Mouse (Mus musculus) cerebellum, adult 11 months (tissue): ENCODE results near the gene Dlgap1.

Experiments used
- DNase-seq: peaks from one replicate; pipeline ENCODE4 v3.0.0; 2022

Gene Dlgap1

DNA sequence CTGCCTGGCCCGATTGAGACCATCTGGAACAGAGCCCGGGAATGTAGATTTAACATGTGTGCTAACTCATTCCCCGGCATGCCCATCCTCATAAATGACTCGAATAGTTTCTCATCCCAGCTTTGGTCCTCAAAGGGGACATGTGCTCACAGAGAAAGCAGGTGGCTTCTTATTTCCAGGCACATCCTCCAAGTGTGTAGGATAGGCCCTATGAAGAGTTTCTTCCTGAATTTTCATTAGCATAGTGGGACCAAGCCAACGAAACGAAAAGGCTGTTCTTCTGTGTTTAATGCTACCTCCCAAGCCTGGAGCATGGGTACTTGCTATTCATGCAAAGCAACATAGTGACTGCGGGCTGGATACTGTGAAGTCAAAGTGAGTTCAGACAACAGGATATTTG, 503.3 kb downstream of the Dlgap1 start:
- no peak for DNase-seq

DNA sequence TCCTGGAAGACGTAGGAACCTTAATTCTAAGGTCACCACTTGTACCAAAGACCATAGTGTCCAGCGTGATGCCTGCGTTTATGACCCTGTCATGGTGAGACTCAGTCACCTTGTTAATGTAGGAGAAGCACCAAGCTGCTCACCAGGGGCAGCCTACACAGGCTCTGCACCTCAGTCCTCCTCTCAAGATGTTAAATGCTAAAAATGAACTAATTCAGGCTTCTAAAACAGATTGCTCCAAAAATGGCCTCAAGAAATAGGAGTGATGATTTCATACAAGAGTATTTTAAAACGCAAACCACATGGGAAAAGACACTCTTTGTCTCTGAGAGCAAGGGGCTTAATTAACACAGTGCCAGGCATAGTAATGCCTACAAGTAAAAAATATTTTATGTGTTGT, 505.0 kb downstream of the Dlgap1 start:
- DNase-seq, result no peak

DNA sequence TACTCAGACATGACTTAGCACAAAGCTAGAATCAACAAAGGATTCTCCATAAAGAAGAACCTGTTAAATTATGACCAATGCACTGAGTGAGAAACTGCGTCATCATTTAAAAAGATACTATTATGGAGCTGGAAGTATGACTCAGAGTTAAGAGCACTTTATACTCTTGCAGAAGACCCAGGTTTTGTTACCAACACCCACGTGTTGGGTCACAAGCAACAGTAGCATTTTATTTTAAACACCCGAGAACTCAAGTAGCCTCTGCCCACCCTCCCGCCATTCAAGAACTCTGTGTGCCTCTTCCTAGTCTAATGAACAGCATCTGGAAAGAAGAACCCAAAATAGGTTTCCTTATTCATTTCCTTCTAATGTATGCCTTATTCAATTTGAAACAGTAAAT, 514.8 kb downstream of the Dlgap1 start:
- no peak for DNase-seq

DNA sequence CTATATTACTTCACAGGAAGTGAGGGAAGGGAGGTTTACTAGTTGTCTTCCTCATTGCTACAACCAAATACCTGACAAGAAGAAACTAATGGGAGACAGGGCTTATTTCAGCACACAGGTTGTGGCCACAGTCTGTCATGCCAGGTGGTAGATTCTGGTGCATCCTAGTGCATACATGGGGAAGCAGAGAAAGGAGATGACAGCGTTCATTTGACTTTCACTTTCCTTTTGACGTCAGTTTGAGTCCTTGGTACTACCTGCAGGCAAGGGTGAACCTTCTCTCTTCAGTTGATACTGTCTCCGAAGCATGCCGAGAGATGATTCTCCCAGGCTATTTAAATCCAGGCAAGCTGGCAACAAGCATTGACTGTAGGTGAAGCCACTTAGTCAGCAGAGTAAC, 516.8 kb downstream of the Dlgap1 start:
- DNase-seq, result no peak

DNA sequence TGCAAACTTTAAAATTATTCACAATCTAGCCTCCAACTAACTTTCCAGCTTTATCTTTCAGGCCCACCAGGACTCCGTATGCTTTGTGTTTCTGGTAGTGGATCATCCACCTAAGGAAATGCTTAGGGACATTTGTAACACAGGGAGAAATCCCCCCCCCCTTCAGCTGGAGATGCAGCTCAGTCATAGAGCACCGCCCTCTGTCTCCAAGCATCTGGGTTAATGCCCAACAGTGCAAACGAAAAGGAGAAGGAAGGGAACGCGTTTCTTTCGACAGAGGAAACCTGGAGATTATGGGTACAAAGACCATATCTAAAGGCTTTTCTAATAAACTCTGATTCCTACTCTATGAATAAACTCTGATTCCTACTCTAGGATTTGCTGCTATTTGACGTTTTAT, 517.4 kb downstream of the Dlgap1 start:
- DNase-seq, result no peak

DNA sequence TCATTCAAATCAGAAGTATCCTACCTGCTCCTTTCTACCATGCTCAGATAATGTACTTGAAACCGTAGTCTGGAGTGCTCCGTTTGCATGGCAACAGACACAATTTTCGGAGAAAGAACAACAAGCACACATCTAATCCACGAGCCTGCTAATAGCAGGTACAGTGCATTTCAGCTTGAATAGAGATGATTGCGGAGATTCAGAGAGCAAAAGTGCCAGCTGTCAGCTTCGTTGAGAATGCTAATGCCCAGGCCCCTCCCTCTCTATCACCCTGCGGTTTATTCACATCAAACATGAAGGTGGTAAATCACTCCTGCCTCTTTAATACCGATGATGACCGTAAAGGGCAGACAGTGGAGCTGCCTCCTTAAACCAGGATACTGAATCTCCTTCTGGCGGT, 518.0 kb downstream of the Dlgap1 start:
- no peak for DNase-seq

DNA sequence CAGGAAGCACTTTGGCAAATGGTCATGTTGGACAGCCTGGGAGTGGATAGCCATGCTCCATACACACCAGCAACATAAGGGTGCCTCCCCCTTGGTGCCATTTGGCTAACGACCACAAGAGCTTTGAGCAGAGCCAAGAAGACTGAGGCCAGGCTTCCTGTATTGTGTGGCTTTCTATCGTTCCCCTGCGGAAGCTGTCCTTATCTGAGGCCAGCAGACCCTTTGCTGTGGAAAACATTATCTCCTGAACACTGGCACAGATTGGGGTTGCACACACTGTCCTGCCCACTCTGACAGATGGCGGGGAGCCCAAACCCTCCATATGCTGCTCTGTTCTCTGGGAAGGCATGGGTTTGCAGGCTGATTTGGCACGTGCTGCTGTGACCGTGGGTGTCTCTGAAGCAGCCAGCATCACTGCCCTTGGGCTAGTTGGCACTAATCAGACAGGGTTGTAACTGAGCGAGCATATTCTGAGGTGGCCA, 520.0 kb downstream of the Dlgap1 start:
- DNase-seq, result peak; percentile 99

DNA sequence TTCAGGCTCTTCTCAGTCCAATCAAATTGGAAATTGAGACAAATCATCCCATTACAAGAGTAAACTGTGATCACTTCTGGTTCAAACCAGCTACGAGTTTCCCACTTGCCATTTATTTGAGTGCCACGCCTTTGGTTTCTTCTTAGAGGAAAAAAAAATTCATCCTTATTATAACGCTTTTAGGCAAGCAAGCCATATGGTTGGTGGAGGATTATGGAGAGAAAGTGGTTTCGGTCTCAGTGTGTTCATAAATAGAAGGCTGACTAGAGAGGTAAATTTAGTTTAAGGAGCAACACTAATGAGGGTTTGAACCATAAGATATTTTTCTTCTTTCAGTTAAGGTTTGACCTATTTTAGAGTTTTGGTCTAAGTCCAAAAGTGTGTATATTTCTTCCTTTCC, 522.7 kb downstream of the Dlgap1 start:
- no peak for DNase-seq

DNA sequence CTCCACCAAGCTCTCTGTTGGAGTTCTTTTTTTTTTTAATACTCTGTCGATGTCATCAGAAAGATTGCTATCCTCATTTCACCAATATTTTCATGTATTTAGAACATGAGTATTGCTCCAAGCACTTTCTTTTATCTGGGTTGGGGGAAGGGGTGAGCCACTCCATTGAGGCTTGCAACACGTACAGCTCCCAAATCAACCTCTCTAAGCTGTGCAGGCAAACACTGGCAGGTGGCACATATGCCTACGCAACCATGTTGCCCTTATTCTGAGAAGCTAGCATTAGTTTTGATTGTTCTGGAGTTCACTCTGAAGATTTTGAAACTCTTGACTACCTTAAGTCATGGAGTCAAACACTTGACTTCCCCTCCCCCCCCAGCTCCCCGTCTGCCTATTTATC, 525.5 kb downstream of the Dlgap1 start:
- no peak for DNase-seq

DNA sequence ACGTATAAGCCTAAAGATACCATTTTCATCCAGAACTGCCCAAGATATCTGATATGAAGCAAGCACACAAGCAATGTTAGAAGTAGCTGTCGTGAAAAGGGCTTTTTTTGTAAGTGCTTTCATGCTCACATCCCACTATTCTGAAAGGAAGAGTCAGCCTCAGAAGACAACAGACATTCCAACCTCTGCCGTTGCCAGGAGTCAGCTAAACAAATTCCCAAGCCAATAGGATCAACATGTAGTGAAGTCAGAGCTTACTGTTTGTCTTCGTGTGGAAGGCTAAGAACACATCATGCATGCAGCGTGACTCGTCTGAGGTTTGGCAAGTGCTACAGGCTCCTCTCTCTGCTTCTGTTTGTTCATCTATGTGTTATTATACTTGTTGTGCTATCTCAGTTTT, 529.4 kb downstream of the Dlgap1 start:
- DNase-seq, result no peak

DNA sequence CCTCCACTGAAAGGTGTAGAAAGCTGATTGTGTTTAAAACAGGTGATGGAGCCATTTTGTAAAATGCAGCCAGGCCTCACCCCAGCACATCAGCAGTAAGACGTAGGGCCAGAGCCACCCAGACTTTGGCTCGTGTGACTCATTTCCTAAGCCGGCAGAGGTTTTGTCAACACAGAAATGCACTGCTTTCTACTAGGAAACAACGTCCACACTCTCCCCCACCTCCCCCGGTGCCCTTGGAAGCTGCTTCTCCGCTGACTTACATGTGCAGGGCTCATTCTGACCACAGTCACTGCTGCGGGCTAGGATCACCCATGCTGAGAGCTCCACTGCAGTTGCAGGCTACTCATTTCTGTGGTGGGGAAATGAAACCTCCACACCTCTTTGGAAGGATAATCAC, 533.1 kb downstream of the Dlgap1 start:
- no peak for DNase-seq

DNA sequence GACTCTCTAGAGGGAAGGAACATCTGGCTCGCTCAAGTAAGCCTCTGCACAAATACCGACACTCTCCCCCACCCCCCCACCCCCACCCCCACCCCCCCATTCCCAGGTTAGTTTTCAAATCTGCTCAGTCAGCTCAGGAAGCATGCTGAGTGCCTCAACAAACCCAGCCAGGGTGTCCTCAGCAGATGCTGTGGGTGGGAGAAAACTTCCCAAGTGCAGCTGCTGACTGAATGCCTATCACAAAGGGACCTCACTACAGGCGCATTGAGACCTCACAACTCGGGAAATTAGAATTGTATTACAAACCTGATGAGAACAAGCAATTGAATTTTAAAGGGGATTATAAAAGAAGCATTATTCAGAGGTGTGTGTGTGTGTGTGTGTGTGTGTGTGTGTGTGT, 538.9 kb downstream of the Dlgap1 start:
- no peak for DNase-seq

DNA sequence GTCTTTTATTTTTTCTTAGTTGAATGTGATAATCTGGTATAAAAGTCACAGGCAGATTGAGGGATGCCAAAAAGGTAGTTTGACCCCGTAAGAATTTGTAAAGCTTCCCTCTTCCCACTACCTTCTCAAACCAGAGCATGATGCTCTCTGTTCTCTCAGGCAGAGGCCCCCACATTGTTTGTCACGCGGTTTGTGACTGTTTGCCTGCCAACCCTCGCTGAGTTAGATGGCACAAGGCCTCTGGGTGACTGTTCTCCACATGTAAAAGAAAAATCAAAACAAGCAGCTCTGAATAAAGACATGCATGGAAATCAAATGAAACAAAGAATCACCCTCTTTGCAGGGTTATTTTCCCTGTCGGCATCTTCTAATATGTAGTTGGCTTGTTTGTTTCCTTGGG, 541.6 kb downstream of the Dlgap1 start:
- DNase-seq, result no peak

DNA sequence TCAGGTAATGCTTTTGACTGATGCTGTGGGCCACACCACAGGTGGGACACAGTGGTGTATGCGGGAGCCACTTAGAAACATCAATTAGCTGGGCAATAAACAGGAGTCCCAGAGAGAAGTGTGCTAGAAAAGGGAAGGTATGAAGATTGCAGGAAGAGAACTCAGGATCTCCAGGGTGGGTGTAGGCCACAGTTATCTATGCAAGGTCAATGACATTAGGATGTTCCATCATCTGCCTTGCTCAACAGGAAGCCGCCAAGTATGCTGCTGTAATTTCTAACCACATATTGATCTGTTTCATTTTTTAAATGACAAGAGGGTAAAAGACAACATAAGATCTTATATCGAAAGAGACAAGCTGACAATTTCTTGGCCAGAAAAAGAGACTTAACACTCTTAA, 542.5 kb downstream of the Dlgap1 start:
- no peak for DNase-seq

DNA sequence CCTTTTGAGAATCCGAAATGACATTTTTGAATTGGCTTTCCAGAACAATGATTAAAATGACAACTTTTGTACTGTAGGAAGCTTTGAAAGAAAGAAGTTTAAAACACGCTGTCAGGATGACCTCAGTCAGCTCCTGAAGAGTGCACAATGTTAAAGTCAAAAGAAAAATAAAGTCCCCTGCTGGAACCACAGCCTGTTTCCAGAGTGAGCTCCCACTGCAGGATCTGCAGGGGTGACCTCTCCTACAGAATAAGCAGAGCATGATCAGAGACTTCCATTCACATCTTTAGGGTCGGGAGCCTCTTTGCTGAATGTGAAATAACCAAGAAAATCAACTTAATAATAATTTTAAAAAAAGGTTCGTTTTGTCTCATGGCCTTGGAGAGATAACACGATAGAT, 544.9 kb downstream of the Dlgap1 start:
- no peak for DNase-seq

DNA sequence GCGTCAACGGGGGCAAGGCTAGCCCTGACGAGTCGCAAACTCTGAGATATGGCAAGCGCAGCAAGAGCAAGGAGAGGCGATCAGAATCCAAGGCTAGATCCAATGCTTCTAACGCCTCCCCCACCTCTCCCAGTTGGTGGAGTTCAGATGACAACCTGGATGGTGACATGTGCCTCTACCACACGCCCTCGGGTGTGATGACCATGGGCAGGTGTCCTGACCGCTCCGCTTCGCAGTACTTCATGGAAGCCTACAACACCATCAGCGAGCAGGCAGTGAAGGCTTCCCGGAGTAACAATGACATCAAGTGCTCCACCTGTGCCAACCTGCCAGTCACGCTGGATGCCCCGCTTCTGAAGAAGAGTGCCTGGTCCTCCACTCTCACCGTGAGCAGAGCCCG, 547.6 kb downstream of the Dlgap1 start:
- no peak for DNase-seq

DNA sequence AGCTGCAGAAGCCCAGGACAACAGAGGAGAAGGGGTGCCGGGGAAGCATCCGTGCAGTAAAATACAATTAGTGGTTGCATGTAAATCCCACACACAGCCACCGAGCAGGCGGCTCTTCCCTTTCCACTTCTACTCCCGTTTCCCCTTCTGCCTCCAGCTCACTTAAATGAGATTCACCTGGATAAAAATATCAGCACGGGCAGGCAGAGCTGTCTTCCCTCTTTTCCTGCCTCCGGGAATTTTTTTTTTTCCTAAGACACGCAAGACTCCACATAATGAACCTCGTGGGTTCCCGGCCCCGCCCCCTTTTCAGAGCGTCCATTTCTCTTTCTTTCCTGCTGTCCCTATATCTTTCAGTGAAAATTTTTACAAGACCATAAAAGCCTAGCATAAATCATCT, 548.5 kb downstream of the Dlgap1 start:
- no peak for DNase-seq

DNA sequence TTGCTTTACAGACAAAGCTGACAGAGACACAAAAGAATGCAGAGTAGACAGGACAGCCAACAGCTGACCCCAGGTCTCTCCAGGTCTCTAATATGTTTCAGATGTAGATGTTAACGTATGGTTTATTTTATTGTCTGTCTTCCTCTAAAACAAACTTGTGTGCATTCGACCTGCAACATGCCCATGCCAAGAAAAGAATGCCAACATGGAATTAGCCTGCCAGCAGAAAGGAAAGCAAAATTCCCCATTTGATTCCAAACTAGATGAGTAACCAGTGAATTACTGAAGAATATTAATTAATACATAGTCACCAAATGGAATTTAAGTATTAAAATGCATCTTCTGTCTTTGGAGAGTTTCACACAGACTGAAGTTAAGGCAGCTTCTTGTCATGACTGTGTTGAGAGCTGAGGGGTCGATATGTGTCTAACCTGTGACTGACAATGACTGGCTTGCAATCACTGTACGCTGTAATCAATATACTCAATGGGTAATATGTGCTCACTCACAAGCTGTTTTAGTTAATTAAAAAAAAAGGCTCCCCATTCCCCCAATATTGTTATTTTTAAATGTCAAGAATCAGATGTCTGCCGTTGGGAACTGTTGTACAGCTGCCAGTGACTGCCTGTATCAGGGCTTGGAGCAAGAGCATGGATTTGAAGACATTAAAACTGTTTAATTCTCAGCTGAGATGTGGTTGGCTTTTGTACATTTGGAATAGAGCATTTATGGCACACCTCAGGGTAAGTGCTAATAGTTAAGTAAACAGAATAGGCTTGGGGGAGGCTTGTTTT, 552.4 kb downstream of the Dlgap1 start:
- peak; percentile 26 for DNase-seq

DNA sequence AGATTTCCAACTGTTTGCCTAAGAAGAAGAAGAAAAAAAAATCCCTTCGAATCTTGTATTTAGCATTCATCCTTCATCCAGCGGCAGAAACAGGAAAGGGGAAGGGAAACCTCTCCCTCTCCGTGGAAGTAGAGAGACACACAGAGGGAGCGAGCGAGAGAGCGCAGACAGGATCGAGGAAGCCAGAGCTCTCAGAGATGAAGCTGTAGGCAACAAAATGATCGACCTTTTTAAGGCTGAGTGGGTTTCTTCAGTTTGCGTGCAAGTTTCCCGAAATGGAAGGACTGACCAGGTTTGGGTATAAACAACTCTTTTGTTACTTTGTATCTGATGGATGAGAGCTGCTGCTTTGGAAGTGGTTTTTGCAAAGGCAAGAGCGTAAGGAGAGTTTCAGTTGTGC, 553.1 kb downstream of the Dlgap1 start:
- peak; percentile 54 for DNase-seq

DNA sequence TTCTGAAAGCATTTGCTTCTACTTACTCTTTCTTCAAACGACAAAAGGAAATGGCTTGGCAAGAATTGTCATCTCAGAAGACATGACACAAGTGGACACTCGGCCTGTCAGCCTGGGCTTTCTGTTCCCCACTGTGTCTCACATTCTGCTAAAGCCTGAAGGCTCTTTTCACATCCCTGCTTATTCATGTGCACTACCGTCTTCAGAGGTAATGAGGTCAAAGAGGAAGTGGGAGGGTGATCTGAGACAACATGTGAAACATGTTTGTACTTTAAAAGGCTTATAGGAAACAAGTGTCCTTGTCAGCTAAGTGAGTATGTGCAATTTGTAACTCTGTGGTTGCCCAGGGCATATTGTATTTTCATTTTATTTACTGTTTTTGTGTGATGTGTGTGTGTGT, 557.1 kb downstream of the Dlgap1 start:
- DNase-seq, result no peak

DNA sequence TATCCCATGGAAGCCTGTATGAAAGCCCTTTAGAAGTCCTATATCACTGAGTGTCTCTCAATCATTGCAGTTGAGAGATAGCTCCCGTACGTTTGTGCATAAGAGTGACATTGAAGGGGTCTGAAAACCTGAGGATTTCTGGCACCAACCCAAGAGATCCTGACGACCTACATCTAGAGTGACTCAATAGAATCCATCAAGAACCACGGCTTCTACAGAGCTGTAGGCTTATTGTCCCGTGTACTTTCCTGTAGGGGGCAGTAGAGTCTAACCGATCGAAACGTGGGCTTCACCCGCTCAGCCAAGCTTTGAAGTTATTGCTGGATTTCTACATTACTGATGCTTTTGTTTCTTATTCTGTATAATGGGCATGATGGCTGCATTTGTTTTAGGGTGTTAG, 558.2 kb downstream of the Dlgap1 start:
- DNase-seq, result peak; percentile 52

DNA sequence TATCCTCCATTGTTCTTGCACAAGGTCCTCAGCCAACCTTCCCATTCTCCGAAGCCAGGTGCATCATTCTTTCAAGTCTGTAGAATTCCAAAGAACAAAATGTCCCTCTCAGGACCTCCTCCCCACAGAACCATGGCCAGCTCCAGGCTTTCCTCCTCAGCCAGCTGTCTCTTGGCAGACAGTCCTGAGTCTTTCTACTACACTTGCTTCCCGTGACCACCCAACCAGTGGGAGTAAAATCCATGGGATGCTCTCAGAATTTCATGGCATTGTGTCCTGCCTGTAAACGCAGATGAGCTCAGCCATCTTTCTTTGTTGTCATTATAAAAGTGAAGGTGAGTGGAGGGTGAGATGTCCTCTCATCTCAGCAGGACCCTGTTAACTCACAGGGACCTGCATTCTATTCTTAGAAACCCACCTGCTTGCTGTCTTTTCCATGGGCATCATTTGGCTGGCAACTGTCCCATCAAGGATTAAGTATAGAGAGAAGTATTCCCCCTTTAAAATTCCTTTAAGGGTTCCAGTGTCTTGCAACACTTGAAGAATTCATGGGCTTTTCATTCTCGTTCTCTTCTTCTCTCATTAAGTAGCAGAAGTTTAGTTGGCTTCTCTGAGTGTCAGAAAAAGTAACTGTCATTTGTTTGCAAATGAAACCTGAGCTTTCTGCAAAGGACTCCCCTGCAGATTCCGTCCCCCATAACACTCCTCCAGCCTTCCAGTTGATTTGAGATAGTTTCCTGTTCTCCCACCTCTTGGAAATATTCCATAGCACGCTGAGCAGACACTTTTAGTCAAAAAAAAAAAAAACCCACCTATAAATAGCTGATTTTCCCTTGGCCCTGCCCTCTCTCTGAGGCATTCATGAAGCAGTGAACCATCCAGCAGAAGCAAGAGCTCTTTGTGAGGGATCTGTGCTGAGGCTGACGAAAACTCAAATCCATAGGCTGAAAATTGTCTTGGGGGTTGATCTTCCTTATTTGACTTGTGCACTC, 559.6 kb downstream of the Dlgap1 start:
- peak; percentile 28 for DNase-seq

DNA sequence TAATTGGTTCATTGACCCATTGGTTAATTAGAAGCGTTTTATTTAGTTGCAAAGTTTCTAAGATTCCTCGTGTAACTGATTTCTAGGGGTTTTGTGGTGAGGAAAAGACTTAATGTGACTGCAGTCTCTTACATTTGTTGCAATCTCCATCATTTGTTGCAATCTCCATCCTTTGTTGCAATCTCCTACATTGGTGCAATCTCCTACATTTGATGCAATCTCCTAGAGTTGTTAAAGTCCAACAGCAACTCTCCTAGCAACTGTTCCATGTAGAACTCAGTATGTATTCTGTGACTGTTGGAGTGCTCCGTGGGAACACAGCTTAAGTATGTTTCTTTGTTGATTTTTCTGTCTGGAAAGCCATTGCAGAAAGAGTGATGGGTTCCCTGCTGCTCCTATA, 565.4 kb downstream of the Dlgap1 start:
- DNase-seq, result no peak

DNA sequence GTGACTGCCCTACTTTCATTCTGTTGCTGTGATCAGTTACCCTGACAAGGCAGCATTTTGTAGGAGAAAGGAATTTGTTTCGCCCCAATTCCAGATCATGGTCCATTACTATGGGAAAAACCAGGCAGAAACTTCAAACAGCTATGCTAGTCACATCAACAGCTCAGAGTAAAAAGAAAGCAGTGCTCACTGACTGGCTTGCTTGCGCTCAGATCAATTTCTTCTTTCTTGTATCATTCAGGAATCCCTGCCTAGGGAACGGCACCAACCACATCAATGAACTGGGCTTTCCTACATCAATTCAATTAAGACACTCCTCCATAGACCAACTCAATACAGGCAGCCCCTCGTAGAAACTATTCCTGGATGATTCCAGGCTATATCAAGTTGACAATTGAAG, 572.9 kb downstream of the Dlgap1 start:
- DNase-seq, result no peak
